Mouse (Mus musculus) embryonic facial prominence, embryonic 10.5 days (tissue): Measurements from ENCODE around the gene Tprgl. TPM values are rescaled to one million over a fixed set of nuclear protein-coding genes. Genes with fewer than 3 reads are reported as not detected.

Experiments used
- DNase-seq: peaks from one replicate; pipeline ENCODE4 v3.0.0-alpha.2; 2017; ENCODE audit warnings: low spot score
- H3K27ac ChIP-seq: fragments of 300-500 bp; sonication (generic); replicated peaks from 2 replicates; pipeline ENCODE4 v1.5.1; 2016; ENCODE audit warnings: mild to moderate bottlenecking
- H3K27me3 ChIP-seq: fragments of 300-500 bp; sonication (generic); replicated peaks from 2 replicates; pipeline ENCODE4 v1.6.1; 2016; ENCODE audit warnings: low read depth, mild to moderate bottlenecking; ENCODE audit not compliant: poor library complexity, severe bottlenecking
- H3K36me3 ChIP-seq: fragments of 300-500 bp; sonication (generic); replicated peaks from 2 replicates; pipeline ENCODE4 v1.6.1; 2016; ENCODE audit warnings: mild to moderate bottlenecking, moderate library complexity
- H3K4me1 ChIP-seq: fragments of 300-500 bp; sonication (generic); 2 replicates; pipeline ENCODE4 v1.6.1; 2016
- H3K4me3 ChIP-seq: fragments of 300-500 bp; sonication (generic); 2 replicates; pipeline ENCODE4 v1.5.1; 2016; ENCODE audit warnings: mild to moderate bottlenecking, moderate library complexity
- H3K9me3 ChIP-seq: fragments of 300-500 bp; sonication (generic); 2 replicates; pipeline ENCODE4 v1.6.1; 2016; ENCODE audit warnings: mild to moderate bottlenecking
- WGBS: fragments of 180-500 bp; shearing (Covaris S2); methylation state at CpG from one replicate; pipeline ENCODE4 v1.1.7; 2016; 5-methylcytosine and 5-hydroxymethylcytosine counted together
- polyA plus RNA-seq: library from polyadenylated mRNA; unstranded; fragments of >200 nt; fragmentation: Nextera tagmentation; extraction: Ambion mirVana; gene quantifications from 2 replicates; pipeline ENCODE4 v1.2.1, GENCODE M21; 2016

Gene Tprgl
- polyA plus RNA-seq, 1 experiment from 2014 or later = 115 TPM

DNA sequence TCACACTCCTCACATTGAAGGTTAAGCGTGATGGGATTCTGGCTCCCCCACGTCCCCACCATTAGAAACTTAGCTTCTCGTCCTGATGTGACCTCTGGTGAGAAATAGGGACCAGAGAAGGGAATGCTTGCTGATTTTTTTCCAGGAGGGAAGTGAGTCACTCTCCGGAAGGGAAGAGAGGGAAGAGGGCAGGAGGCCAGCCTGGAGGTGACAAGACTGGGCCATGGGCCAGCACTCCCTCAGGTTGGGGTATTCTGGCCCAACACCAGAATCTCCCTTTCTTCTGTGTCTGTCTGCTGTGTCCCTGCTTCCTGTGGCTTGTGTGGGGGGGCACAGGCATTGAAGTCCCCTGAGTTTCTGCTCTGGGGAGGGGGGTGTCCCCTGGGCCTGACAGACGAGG lies 23.1 kb upstream of the Tprgl start:
- peaks cover 88% of the 10 kb centered on the region for H3K36me3 ChIP-seq
- H3K27ac ChIP-seq = no peak overlapping the region
- H3K9me3 ChIP-seq = no peaks in the 10 kb centered on the region
- H3K4me3 ChIP-seq = no peak overlapping the region
- peaks cover 21% of the 10 kb centered on the region for H3K4me1 ChIP-seq
- 82% methylated on average over 5 of the region's 5 CpGs for WGBS
- H3K27me3 ChIP-seq = no peaks in the 10 kb centered on the region
- no peak for DNase-seq

DNA sequence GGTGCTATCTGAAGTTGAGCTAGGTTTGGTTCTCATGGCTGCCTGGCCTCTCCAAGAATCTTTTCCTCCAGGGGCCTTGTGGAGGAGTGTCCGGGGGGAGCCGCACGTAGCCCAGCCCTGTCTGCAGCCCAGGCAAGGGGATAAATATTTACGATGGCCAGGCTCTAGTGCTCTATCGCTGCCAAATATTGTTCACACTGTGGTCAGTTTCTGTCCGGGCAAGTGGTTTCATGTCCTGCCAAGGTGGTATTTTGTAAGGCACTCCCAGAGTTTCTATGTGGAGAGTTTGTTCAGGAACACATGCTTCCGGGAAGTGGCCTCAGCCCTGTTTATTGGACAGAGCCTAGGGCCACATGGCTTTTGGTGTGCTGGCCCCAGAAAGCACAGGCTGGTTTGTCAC lies 20.5 kb upstream of the Tprgl start:
- H3K4me3 ChIP-seq = no peak overlapping the region
- no peak overlapping the region for H3K27ac ChIP-seq
- H3K36me3 ChIP-seq = peaks cover 86% of the 10 kb centered on the region
- peaks cover 41% of the 10 kb centered on the region for H3K4me1 ChIP-seq
- no peak for DNase-seq
- H3K27me3 ChIP-seq = no peaks in the 10 kb centered on the region
- 87% methylated on average over 7 of the region's 7 CpGs for WGBS
- H3K9me3 ChIP-seq = no peaks in the 10 kb centered on the region

DNA sequence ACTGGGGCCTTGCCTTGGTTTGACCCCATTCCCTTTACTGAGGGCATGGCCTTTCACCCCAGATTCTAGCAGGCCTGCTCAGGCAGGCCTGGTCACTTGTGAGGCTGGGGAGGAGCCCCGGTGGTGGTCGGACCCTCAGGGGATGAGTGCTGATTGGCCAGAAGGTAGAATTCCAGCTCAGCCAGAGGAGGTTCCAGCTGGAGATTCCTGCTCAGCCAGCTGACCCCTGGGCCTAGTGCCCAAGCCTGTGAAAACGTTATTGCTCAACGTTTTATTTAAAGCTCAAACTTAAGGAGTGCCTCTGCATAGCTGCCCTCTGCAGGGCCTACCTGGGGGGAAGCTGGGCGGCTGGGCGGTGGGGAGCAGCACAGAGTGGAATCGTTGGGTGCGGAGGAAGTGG lies 16.8 kb upstream of the Tprgl start:
- 41% methylated on average over 8 of the region's 8 CpGs for WGBS
- Histone ChIP-seq H3K9me3 (no peaks in the 10 kb centered on the region), H3K27me3 (peaks cover 21% of the 10 kb centered on the region), H3K4me3 (no peak overlapping the region), H3K36me3 (peaks cover 57% of the 10 kb centered on the region), H3K4me1 (peaks cover 78% of the 10 kb centered on the region), H3K27ac (peak overlapping the region; percentile 31; the same call in 1 of the 2 replicates)
- DNase-seq = peak; percentile 49

DNA sequence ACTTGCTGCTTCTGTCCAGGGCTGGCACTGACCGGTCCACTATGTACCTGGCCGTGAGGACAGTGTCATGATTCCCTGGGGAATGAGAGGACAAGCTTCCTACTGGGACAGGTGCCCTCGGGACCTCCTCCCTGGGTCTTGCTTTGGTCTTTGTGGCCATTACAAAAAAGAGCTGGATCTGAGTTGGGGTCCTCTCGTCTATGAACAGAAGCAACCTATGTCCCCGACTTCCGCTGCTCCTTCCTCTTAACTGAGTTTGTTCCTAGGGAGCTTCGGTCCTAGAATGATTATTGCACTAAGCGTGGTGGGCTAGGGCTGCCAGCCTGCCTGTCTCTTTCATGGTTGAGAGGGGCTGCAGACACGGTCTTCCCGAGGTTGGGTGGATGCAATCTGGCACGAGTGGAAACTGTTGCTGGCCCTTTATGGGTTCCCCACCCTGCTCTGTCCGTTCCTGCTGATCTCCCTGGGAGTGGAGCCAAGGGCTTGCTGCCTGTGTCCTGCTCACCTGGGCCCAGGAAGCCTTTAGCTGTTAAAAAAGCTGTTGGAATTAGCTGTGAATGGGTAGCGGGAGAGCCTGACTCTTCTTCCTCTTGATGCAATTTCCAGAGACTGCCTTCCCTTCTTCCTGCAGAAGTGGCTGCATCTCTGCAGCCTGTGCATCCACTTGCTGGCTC lies 11.6 kb upstream of the Tprgl start:
- WGBS = 38% methylated on average over 13 of the region's 13 CpGs
- H3K36me3 ChIP-seq = peaks cover 13% of the 10 kb centered on the region
- H3K27me3 ChIP-seq = peaks cover 61% of the 10 kb centered on the region
- H3K4me3 ChIP-seq = peak overlapping the region; percentile 78
- peaks cover 79% of the 10 kb centered on the region for H3K4me1 ChIP-seq
- DNase-seq = no peak
- H3K27ac ChIP-seq = peak overlapping the region; percentile 87; the same call in 1 of the 2 replicates
- H3K9me3 ChIP-seq = no peaks in the 10 kb centered on the region

DNA sequence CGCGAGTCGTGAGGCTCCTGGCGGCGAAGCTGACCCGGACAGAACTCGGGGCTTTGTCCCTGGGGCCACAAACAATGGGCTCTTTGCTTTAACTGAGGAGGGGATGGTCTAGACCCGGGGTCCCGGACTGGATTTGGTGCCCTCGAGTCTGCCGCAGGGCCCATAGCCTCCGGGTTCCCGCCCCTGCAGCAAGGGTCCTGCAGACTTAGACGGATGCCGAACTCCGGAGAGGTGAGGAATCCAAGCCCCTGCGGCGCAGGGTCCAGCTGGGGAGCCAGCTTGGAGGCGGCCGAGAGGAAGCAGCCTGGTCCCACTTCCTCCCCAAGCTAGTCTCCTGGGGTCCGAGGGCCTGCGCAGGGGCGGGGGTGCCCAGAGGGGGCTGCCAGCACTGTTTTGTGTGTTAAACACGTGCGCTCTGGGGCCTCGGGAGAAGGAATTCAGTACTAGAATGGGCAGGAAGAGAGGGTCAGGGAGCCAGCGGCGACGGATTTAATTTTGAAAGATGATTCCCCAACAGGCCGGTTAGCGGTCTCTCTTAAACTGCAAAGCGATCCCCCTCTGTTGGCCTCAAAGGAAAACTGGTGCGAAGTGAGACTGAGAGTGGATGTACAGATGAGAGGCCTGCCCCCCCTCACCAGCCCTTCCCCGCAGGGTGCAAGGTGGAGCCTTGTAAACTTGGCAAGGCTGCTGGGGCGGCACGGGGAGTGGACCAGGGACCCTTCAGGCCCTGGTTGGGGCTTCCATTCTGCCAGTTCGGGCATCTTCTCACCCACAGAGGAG lies 10.9 kb upstream of the Tprgl start:
- Histone ChIP-seq H3K27ac (peak overlapping the region; percentile 87), H3K4me1 (peaks cover 72% of the 10 kb centered on the region), H3K4me3 (peak overlapping the region; percentile 78), H3K9me3 (no peaks in the 10 kb centered on the region), H3K27me3 (peaks cover 61% of the 10 kb centered on the region), H3K36me3 (peaks cover 8% of the 10 kb centered on the region; the same call in 1 of the 2 replicates)
- WGBS = under 1% methylated on average over 37 of the region's 37 CpGs
- peak; percentile 81 for DNase-seq

DNA sequence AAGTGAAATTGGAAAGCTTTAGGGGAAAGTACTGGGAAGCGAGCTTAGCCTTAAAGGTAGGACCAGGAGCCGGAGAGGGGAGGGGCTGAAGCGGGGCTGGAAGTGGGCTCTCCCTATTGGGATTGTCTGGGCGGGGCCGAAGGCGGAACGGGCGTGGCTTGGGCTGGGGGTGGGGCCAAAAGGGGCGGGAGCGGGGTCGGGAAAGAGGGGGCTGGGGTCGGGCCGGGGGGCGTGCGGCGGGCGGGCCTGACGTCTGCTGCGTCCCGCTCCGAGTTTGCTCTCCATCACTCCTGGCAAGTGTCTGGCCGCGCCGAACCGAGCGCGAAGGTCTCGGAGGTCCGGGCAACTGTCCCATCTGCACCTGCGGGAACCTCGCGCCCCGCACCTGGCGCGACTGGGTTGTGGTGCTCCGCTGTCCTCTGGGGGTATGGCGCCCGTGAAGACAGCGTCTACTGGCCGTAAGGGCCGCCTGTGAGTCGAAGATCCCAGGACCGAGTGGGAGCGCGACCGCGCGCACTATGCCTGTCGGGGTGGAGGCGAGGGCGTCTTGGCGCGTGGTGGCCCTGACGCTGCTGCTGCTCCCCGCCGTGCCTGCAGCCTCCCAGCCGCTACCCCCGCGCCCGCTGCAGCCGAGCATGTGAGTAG lies 10.2 kb upstream of the Tprgl start, which contains the start of gene Megf6:
TSS of gene Megf6 (plus strand) at position 225 of the 645 bp plus-strand sequence.
- Histone ChIP-seq H3K9me3 (no peaks in the 10 kb centered on the region), H3K27me3 (peaks cover 61% of the 10 kb centered on the region), H3K4me1 (peaks cover 65% of the 10 kb centered on the region)

DNA sequence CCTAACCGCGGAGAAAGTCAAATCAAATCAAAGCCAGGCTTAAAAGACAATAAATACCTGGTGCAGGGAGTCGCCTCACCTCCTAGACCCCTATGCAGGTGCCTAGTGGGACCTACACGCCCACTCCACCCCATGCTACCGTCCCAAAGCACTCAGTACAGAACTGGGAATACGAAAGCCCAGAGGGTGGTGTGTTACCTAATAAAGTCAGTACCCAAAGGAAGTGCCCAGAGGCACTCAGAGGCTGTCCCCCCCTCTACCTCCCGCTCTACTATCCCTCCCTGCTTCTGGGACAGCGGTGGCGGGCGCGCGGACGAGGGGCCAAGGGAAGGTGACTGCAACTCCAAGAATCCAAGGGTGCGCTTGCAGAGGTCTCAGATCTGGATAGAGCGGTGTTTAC lies 9.6 kb upstream of the Tprgl start:
- peaks cover 61% of the 10 kb centered on the region for H3K27me3 ChIP-seq
- peaks cover 8% of the 10 kb centered on the region; the same call in 1 of the 2 replicates for H3K36me3 ChIP-seq
- H3K4me1 ChIP-seq = peaks cover 59% of the 10 kb centered on the region
- no peak for DNase-seq
- H3K9me3 ChIP-seq = no peaks in the 10 kb centered on the region
- WGBS = under 1% methylated on average over 15 of the region's 15 CpGs
- H3K4me3 ChIP-seq = peak overlapping the region; percentile 78
- H3K27ac ChIP-seq = peak overlapping the region; percentile 68; the same call in 1 of the 2 replicates

More for the DNA sequence above, 10.2 kb upstream of the Tprgl start, which contains the start of gene Megf6:
- H3K27ac ChIP-seq = peak within 1 kb of the TSS; percentile 87
- DNase-seq = peak; percentile 94
- peak within 1 kb of the TSS; percentile 78 for H3K4me3 ChIP-seq
- H3K36me3 ChIP-seq = peaks cover 8% of the 10 kb centered on the region; the same call in 1 of the 2 replicates
- WGBS = under 1% methylated on average over 60 of the region's 61 CpGs

DNA sequence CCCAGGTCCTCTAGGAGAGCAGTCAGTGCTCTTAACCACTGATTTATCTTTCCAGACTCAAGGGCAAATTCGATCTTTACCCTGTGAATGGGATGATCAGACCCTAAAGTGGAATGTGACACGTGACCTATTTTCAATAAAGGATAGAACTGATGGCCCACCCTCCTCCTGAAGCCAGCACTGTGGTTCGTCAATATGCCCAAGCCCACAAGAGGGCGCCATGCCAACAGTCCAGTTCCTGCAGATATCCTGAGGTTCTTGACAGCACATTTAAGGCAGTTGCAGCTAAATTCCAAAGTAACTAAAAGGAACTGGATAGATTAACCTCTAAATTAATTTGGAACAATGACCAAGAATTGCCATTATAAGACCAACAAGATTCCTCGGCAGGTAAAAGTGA lies 6.6 kb upstream of the Tprgl start:
- Histone ChIP-seq H3K4me3 (no peak overlapping the region), H3K36me3 (no peaks in the 10 kb centered on the region), H3K27me3 (peaks cover 39% of the 10 kb centered on the region), H3K27ac (no peak overlapping the region), H3K9me3 (no peaks in the 10 kb centered on the region), H3K4me1 (peaks cover 29% of the 10 kb centered on the region)
- DNase-seq = peak; percentile 74
- WGBS = 24% methylated on average over 5 of the region's 5 CpGs

DNA sequence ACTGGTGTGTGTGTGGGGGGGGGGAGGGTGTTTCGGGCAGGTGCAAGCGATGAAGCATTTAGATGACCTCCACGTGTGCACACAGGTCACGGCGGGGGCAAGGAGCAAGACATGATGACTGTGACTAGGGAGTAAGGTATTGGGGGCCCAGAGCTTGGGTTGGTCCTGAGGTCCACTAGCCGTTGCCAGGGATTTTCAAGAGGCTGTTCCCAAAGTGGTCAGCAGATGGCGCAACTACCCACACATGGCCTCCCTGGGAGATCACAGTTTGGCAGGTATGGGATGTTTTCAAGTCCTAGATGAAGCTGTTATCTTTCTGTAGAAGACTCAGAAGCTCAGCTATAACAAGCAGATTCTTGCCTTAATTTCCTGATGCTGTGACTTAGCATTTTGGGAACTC lies 2.8 kb upstream of the Tprgl start:
- H3K36me3 ChIP-seq = peaks cover 7% of the 10 kb centered on the region
- 15% methylated on average over 7 of the region's 7 CpGs for WGBS

DNA sequence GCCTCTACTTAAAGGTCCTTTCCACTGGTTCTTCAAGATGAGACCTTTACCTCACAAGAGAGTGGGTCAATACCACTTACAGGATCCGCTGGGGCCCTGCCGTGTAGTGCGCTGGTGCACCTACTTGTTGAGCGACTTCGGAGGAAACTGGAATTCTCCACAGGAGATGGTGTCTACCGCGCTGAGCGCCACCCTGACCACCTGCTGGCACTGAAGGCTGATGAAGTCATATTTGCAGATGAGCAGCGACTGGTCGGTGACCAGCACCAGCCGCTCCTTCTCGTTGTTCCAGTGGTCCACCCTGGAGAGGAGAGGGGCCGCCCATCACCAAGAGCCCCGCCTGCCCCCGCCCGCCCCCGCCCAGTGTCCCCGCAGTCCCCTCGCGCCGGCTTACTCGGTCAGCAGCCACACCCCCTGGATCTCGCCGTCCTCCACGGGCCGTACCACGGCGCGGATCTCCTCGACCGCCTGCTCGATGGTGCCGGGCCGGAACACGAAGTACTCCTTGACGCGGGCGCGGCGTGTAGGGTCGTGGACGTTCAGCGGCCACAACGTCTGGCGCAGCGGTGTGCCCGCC lies 417 bp downstream of the Tprgl start:
- Histone ChIP-seq H3K9me3 (no peaks in the 10 kb centered on the region), H3K4me1 (peaks cover 27% of the 10 kb centered on the region), H3K36me3 (peaks cover 40% of the 10 kb centered on the region), H3K4me3 (peak overlapping the region; percentile 95), H3K27ac (peak overlapping the region; percentile 80), H3K27me3 (no peaks in the 10 kb centered on the region)
- no peak for DNase-seq
- 3% methylated on average over 47 of the region's 47 CpGs for WGBS

More for the DNA sequence above, 2.8 kb upstream of the Tprgl start:
- peak; percentile 82 for DNase-seq
- H3K9me3 ChIP-seq = no peaks in the 10 kb centered on the region
- H3K27ac ChIP-seq = no peak overlapping the region
- H3K4me3 ChIP-seq = no peak overlapping the region
- H3K4me1 ChIP-seq = peaks cover 24% of the 10 kb centered on the region
- H3K27me3 ChIP-seq = peaks cover 7% of the 10 kb centered on the region; the same call in 1 of the 2 replicates

DNA sequence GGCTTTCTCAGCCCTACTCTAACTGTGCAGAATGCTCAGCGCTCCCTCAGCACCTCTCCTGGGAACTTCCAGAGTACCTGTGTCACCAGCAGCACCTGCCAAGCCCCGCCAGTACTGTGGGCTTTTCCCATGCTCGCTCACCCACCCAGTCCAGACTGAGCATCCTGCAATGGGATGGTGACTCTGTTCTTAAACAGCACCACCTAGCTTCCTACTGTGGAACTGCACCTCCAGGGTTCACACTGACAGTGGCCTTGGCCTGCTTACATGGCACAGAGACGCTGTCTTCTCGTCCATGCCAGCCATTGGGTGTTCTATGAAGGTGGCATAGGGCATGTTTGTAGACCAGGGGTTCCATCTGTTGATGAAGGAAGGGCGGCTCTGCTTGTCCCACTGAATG lies 1.5 kb downstream of the Tprgl start:
- no peaks in the 10 kb centered on the region for H3K9me3 ChIP-seq
- H3K4me1 ChIP-seq = peaks cover 31% of the 10 kb centered on the region
- no peak overlapping the region for H3K27ac ChIP-seq
- peaks cover 50% of the 10 kb centered on the region for H3K36me3 ChIP-seq
- 25% methylated on average over 6 of the region's 6 CpGs for WGBS
- H3K27me3 ChIP-seq = no peaks in the 10 kb centered on the region
- peak; percentile 83 for DNase-seq
- H3K4me3 ChIP-seq = peak overlapping the region; percentile 95; the same call in 1 of the 2 replicates
